Mouse (Mus musculus): ENCODE data around the gene Hist1h2ba.

Hist1h2ba gene

DNA sequence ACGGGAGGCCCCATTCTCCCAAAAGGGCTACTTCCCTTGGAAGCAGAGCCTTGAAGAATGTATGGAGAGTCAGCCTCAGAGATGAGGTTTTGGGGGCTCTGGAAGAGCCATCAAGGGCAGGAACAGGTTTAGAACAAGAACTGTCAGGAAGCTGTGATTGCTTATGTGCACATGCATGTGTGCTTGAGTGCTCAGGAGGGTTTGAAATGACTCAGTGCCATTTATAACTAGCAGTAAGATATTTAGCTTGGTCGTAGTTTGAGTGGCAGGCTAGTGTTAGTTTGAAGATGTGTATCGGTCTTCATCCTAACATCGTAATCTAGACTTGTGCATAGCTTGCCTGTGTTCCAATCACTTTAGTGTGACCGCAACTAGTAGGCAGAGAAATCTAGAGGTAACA is 27.1 kb downstream of the Hist1h2ba start:
- DNase-seq (ENCODE audit: low spot score in 2 of 2): no peak

GRCm38 (mm10) chr13:23898242-23898641 is 35.7 kb downstream of the Hist1h2ba start:
- peak in 1 of 2 experiments; percentile 5 for DNase-seq (ENCODE audit: low spot score in 2 of 2)

DNA sequence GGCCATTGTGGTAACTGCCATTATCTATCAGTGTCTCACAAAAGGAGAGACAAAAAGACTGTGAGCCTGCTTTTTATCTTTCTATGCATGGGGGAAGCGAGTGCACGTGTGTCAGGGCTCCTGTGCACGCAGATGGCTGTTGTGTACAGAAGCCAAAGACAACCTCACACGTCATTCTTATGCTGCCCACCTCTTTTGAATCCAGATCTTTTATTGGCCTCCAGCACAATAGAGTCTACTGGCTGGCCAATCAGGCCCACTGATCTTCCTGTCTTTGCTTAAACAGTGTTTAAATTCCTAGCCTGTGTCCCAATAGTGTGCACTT is 40.7 kb downstream of the Hist1h2ba start:
- DNase-seq (ENCODE audit: low spot score in 2 of 2): no peak

DNA sequence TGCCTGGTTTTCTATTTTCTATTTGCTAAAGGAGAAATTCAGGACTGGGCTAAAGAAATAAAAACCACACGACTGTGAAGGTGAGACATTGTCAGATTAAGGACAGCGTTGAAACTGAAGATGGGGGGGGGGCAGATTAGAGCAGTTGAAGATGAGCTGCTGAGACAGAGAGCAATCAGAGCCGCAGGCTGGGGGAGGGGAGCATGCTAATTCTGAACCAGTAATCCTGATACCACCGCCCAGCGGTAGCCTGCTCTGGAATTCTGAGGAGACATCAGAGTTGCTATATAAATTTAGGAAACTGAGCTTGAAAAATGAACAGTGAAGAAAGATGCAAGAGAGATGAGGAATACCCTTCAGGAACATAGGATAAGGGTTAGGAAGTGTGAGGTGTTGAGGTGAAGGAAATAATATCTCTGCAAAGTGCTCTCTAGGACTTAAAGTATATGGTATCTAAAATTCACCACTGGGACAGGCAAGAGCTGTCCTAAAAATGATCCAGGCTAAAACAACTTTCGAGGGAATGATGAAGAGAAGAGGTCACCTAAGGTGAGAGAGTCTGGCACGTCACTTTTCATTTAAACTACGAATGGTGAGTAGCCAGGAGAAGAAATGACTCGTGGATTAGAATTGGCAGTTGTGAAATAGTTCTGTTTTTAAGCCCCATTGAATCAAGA is 41.2 kb downstream of the Hist1h2ba start:
- DNase-seq (ENCODE audit: low spot score in 2 of 2): no peak

DNA sequence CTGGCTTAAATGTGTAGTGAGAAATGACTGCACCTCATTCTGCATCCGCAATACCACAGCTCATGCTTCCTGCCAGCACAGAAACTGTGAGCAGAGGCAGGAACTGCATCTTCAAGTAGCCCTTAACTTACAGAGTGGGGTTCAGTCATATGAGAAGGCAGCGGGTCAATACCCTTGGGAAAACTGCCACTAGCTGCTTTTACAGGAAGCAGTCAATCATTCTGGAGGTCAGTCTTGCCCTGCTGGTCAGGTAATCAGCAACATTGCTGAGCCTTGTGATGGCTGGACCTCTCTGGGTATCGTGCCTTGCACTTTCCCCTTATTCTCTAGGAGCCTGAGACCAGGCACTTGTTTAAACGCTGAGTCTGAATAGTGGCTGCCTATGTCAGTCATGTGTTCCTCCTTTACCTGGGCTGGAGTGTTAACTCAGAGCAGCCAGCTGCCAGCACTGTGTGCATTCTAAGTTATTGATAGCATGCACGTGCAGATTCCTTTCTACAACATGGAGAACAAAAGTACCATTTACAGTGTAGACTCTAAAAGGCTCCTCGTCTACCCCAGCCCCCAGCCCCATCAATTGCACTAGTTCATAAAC is 44.8 kb downstream of the Hist1h2ba start:
- no peak for DNase-seq (ENCODE audit: low spot score in 2 of 2)

DNA sequence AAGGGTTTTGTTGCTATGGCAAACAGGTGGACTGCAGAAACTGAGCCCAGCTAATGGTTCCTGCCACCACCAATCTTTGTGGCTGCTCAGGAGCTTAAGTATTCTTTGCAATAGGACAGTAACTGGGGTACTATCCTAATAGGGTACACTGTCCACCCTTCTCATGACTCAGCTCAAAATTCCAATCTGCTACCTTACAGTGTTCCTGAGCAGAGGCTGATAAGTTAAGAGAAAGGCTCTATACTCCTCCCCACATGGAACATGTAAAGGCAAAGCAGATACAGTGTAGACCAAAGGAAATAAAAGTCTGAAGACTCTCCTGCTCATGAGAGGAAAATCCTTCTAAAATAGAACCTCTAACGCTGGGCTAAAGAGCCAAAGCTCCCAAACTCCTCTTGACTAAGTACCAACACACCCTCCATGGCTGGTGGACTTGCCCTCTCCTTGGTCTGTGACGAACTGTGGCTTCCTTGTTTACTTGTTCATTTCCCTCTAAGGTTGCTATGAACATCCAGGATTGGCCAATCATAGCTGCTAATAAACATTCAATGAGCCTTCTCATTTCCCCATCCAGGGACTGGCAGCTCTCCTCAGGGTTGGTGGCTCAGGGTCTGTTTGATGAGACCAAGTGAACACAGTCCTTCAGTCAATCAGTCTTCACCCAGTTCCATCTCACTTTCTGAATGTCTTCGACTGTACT is 46.8 kb downstream of the Hist1h2ba start:
- DNase-seq (ENCODE audit: low spot score in 2 of 2): no peak

DNA sequence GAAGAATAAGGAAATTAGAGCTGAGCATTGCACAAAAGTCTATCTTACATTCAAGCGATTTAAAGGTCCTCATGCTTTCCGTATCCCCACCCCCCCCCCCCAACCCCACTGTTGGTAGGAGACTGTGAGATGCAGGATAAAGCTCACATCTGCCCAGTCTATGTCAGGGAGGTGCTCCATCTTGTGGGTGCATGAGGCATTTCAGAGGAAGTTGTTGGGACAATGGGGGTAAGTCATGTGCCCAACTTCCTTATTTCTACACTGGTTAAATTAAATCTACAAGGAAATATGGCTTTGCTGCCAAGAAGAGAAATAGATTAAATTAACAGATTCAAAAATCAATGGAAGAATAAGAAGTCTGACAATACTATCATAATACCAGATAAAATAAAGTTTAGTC is 48.4 kb downstream of the Hist1h2ba start:
- no peak for DNase-seq (ENCODE audit: low spot score in 2 of 2)

All from right cerebral cortex, adult 2 months (tissue).